Mouse (Mus musculus): ENCODE measurements around the gene Polr2l. TPM values are rescaled to one million over a fixed set of nuclear protein-coding genes. Genes with fewer than 3 reads are reported as not detected.

Polr2l gene
- total RNA-seq, 2 experiments from 2014 or later: 38.4 to 42.3 TPM

DNA sequence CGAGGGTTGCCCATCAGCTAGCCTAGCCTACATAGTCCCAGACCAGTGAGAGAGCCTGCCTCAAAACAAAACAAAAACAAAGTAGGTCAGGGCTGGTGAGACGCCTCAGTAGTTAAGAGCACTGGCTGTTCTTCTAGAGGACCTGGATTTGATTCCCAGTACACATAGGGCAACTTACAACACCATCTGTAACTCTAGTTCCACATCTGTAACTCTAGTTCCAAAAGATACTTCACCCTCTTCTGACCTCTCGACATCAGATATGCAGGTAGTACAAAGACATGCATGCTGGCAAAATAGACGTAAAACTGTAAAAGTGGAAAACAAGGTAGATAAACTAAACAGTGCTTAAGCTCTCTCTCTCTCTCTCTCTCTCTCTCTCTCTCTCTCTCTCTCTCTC is 51.1 kb downstream of the Polr2l start:
- intact Hi-C loops (cut with DNase I): no loop called here
- DNase-seq (ENCODE audit: extremely low spot score in 1 of 2, low spot score in 2 of 2): no peak
- Histone ChIP-seq H3K4me3 (no peak overlapping the region), H3K27ac (no peak overlapping the region)
- TF ChIP-seq CTCF (IDR thresholded peaks at IDR 0.05): no peak

Other genes with a start within 250 kb of the Polr2l start
- gene Phrf1, start 246.3 kb downstream of the Polr2l start, total RNA-seq (2021): 10 to 100 TPM; 70.5 to 77.2 TPM
- 1 to 10 TPM in 1 of 2 experiments, under 1 TPM in 1; 0.59 to 1.2 TPM for gene Irf7, start 208.7 kb downstream of the Polr2l start, total RNA-seq (2021)
- not detected for gene Cdhr5, start 198.3 kb downstream of the Polr2l start, total RNA-seq (2021)
- gene Sct, start 196.0 kb downstream of the Polr2l start, total RNA-seq (2021): not detected
- gene Drd4, start 183.1 kb downstream of the Polr2l start, total RNA-seq (2021): under 1 TPM; 0.27 to 0.44 TPM
- gene Deaf1, start 147.4 kb downstream of the Polr2l start, total RNA-seq (2021): 10 to 100 TPM; 63.1 to 63.8 TPM
- gene Tmem80, start 147.4 kb downstream of the Polr2l start, total RNA-seq (2021): 10 to 100 TPM; 33.3 to 34.9 TPM
- gene Eps8l2, start 136.3 kb downstream of the Polr2l start, total RNA-seq (2021): 1 to 10 TPM; 3.6 to 5.3 TPM
- gene Taldo1, start 82.9 kb downstream of the Polr2l start, total RNA-seq (2021): 10 to 100 TPM; 87.5 to 90.9 TPM
- gene Gatd1, start 61.0 kb downstream of the Polr2l start, total RNA-seq (2021): 10 to 100 TPM; 38.9 to 46.5 TPM
- gene Cend1, start 45.6 kb downstream of the Polr2l start, total RNA-seq (2021): 100 to 1,000 TPM; 279 to 288 TPM
- 100 to 1,000 TPM; 253 to 262 TPM for gene Slc25a22, start 37.2 kb downstream of the Polr2l start, total RNA-seq (2021)
- gene Pidd1, start 31.1 kb downstream of the Polr2l start, total RNA-seq (2021): 1 to 10 TPM in 1 of 2 experiments, under 1 TPM in 1; 0.93 to 1.2 TPM
- gene Rplp2, start 27.8 kb downstream of the Polr2l start, total RNA-seq (2021): 100 to 1,000 TPM; 552 to 567 TPM
- gene Pnpla2, start 19.9 kb downstream of the Polr2l start, total RNA-seq (2021): 10 to 100 TPM; 26.0 to 31.7 TPM
- 1 to 10 TPM; 3.7 to 5.1 TPM for gene Cracr2b, start 14.0 kb downstream of the Polr2l start, total RNA-seq (2021)
- gene Cd151, start 7.7 kb downstream of the Polr2l start, total RNA-seq (2021): 10 to 100 TPM; 30.7 to 31.4 TPM
- gene Tspan4, start 108 bp upstream of the Polr2l start, total RNA-seq (2021): 10 to 100 TPM; 13.7 to 14.4 TPM
- gene Chid1, start 64.7 kb upstream of the Polr2l start, total RNA-seq (2021): 10 to 100 TPM; 59.2 to 72.0 TPM
- gene Ap2a2, start 87.0 kb upstream of the Polr2l start, total RNA-seq (2021): 100 to 1,000 TPM; 191 to 201 TPM
- gene Muc6, start 180.2 kb upstream of the Polr2l start, total RNA-seq (2021): not detected
- gene Muc2, start 215.2 kb upstream of the Polr2l start, total RNA-seq (2021): under 1 TPM; 0.61 to 0.65 TPM

Data from left cerebral cortex, adult 2 months (tissue).